Mouse (Mus musculus) liver, embryonic 15.5 days (tissue): Measurements from ENCODE around the gene Krba1. TPM values are rescaled to one million over a fixed set of nuclear protein-coding genes. Genes with fewer than 3 reads are reported as not detected.

Experiments
- ATAC-seq: fragments of 200-750 bp; cut with Nextera tagmentation; 2 replicates; pipeline ENCODE4 v1.8.0; 2017; ENCODE audit warnings: moderate number of reproducible peaks, mild to moderate bottlenecking, moderate library complexity; ENCODE audit not compliant: insufficient read depth
- H3K27ac ChIP-seq: fragments of 300-500 bp; sonication (generic); replicated peaks from 2 replicates; pipeline ENCODE4 v1.5.1; 2015; ENCODE audit warnings: mild to moderate bottlenecking, inconsistent platforms
- H3K27me3 ChIP-seq: fragments of 300-500 bp; sonication (generic); 2 replicates; pipeline ENCODE4 v1.6.1; 2015; ENCODE audit warnings: mild to moderate bottlenecking, inconsistent platforms
- H3K36me3 ChIP-seq: fragments of 300-500 bp; sonication (generic); replicated peaks from 2 replicates; pipeline ENCODE4 v1.6.1; 2015; ENCODE audit warnings: moderate library complexity, mild to moderate bottlenecking, inconsistent platforms
- H3K4me1 ChIP-seq: fragments of 300-500 bp; sonication (generic); replicated peaks from 2 replicates; pipeline ENCODE4 v1.6.1; 2015; ENCODE audit warnings: inconsistent platforms
- H3K4me2 ChIP-seq: fragments of 300-500 bp; sonication (generic); 2 replicates; pipeline ENCODE4 v1.6.1; 2015; ENCODE audit warnings: moderate library complexity, mild to moderate bottlenecking, inconsistent platforms
- H3K4me3 ChIP-seq: fragments of 300-500 bp; sonication (generic); replicated peaks from 2 replicates; pipeline ENCODE4 v1.5.1; 2015; ENCODE audit warnings: mild to moderate bottlenecking, inconsistent platforms
- H3K9ac ChIP-seq: fragments of 300-500 bp; sonication (generic); 2 replicates; pipeline ENCODE4 v1.6.1; 2015; ENCODE audit warnings: moderate library complexity, mild to moderate bottlenecking, inconsistent platforms
- H3K9me3 ChIP-seq: fragments of 300-500 bp; sonication (generic); replicated peaks from 2 replicates; pipeline ENCODE4 v1.6.1; 2016; ENCODE audit warnings: inconsistent platforms
- WGBS: fragments of 180-500 bp; shearing (Covaris S2); methylation state at CpG from one replicate; pipeline ENCODE4 v1.1.7; 2015; ENCODE audit warnings: mixed read lengths; ENCODE audit not compliant: insufficient replicate concordance; 5-methylcytosine and 5-hydroxymethylcytosine counted together
- microRNA-seq: library from miRNA; unstranded; fragments of <30 nt; microRNA quantifications from one replicate; pipeline ENCODE4, GENCODE M21; 2016
- polyA plus RNA-seq: library from polyadenylated mRNA; unstranded; fragments of >200 nt; fragmentation: Nextera tagmentation; extraction: Ambion mirVana; gene quantifications from 2 replicates; pipeline ENCODE4 v1.2.1, GENCODE M21; 2015

Krba1 gene
- polyA plus RNA-seq, 1 experiment from 2014 or later: 1.8 TPM

DNA sequence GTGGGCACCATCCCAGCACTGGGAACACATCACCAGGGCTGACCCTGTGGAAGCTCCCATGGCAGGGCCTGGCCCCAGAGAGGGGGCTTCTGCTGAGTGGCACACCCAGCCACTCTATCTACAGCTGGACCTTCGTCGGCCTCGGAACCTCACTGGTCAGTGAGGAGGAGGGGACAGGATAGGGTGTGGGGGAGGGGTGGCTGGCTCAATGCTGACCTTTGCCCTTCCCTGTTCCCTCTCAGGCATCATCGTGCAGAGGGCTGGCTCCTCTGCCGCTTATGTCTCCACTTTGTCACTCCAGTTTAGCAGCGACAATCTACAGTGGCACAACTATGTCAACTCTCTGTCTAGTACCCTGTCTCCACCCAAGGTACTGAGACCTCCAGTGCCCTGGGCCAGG, 71.3 kb downstream of the Krba1 start:
- no peaks in the 10 kb centered on the region for H3K27me3 ChIP-seq
- no peaks in the 10 kb centered on the region for H3K9me3 ChIP-seq
- H3K4me3 ChIP-seq: no peak overlapping the region
- 48% methylated on average over 6 of the region's 6 CpGs for WGBS
- H3K4me1 ChIP-seq: no peaks in the 10 kb centered on the region
- no peak overlapping the region for H3K27ac ChIP-seq
- no peaks in the 10 kb centered on the region for H3K36me3 ChIP-seq
- H3K4me2 ChIP-seq: no peak overlapping the region
- no peak overlapping the region for H3K9ac ChIP-seq
- ATAC-seq: no peak

DNA sequence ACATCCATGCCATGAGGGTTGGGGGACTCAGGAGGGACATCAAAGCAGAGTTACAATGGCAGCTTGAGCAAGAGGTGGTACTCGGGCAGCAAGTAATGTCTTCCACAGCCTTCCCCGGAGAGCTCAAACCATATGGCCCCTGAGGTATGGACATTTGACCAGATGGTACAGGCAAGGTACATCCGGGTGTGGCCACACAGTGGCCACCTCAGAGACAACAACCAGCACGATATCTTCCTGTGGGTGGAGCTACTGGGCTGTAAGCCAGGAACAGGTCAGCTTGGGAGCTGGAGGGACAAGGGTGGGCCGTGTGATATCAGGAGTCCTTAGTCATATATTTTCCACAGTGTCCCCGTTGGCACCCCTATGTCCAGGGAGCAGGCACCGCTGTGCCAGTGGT, 72.1 kb downstream of the Krba1 start:
- Histone ChIP-seq H3K9me3 (no peaks in the 10 kb centered on the region), H3K4me2 (no peak overlapping the region), H3K27ac (no peak overlapping the region), H3K4me3 (no peak overlapping the region), H3K4me1 (no peaks in the 10 kb centered on the region), H3K36me3 (no peaks in the 10 kb centered on the region), H3K9ac (no peak overlapping the region), H3K27me3 (no peaks in the 10 kb centered on the region)
- 59% methylated on average over 7 of the region's 7 CpGs for WGBS
- no peak for ATAC-seq

Small RNA genes lying within 50 kb of the gene (microRNA-seq; reads per million reads assigned to microRNA genes)
- not detected for gene Gm24325

Other genes with a start within 250 kb of the Krba1 start
- 2.7 and 2.9 TPM in 2 replicates for gene Zfp467, start 50.2 kb downstream of the Krba1 start, polyA plus RNA-seq
- 0.03 TPM in 1 of 2 replicates, not detected in the other for gene Sspo, start 52.6 kb downstream of the Krba1 start, polyA plus RNA-seq
- 1.2 and 1.3 TPM in 2 replicates for gene Atp6v0e2, start 142.0 kb downstream of the Krba1 start, polyA plus RNA-seq
- gene Lrrc61, start 159.2 kb downstream of the Krba1 start, polyA plus RNA-seq: 2.0 and 2.5 TPM in 2 replicates
- 34.4 and 43.9 TPM in 2 replicates for gene Rarres2, start 177.2 kb downstream of the Krba1 start, polyA plus RNA-seq
- gene Gm45021, start 194.0 kb downstream of the Krba1 start, polyA plus RNA-seq: not detected in 2 replicates
- gene Repin1, start 198.3 kb downstream of the Krba1 start, polyA plus RNA-seq: 9.9 and 12.4 TPM in 2 replicates
- gene Gm44965, start 198.4 kb downstream of the Krba1 start, polyA plus RNA-seq: not detected in 2 replicates
- gene Zfp775, start 206.5 kb downstream of the Krba1 start, polyA plus RNA-seq: 1.7 and 1.9 TPM in 2 replicates
- 0.18 and 0.24 TPM in 2 replicates for gene AI854703, start 231.2 kb downstream of the Krba1 start, polyA plus RNA-seq